Mouse (Mus musculus) mouse trophoblast stem cell (cell line): ENCODE measurements around the gene Pcdh9.

Experiments
- in situ Hi-C, 2 experiments: fragments of 300-500 bp; cut with MseI, MboI; formaldehyde crosslinking; loops; 2 replicates in 1 of 2; 3 replicates in 1 of 2; pipeline ENCODE4 v1.15.1; 2025

Pcdh9 gene

GRCm38 (mm10) chr14:93890519-93891370, at the start of gene Pcdh9:
Gene Pcdh9 (minus strand): TSS chr14:93890679.
- in situ Hi-C loops: loop anchor here in 1 of 2 experiments (25.0 kb wide), 1 partner anchor 578 kb away; no protein-coding TSS in a partner anchor

- in situ Hi-C loops: no loop called here
These were observed 16.4 kb upstream of the Pcdh9 start for GRCm38 (mm10) chr14:93906928-93907327.

GRCm38 (mm10) chr14:93898533-93898932, 8.1 kb upstream of the Pcdh9 start:
- in situ Hi-C loops: loop anchor here in 1 of 2 experiments (25.0 kb wide), 1 partner anchor 586 kb away; no protein-coding TSS in a partner anchor

- in situ Hi-C loops: loop anchor here in 1 of 2 experiments (25.0 kb wide), 1 partner anchor 583 kb away; no protein-coding TSS in a partner anchor
These were observed 4.7 kb upstream of the Pcdh9 start for GRCm38 (mm10) chr14:93895131-93895530.

GRCm38 (mm10) chr14:93891371-93891746, 880 bp upstream of the Pcdh9 start:
- in situ Hi-C loops: loop anchor here in 1 of 2 experiments (25.0 kb wide), 1 partner anchor 579 kb away; no protein-coding TSS in a partner anchor

GRCm38 (mm10) chr14:93889839-93890518, 500 bp downstream of the Pcdh9 start:
- in situ Hi-C loops: loop anchor here in 1 of 2 experiments (25.0 kb wide), 1 partner anchor 578 kb away; no protein-coding TSS in a partner anchor

- in situ Hi-C loops: loop anchor here in 1 of 2 experiments (25.0 kb wide), 1 partner anchor 577 kb away; no protein-coding TSS in a partner anchor
These were observed 1.2 kb downstream of the Pcdh9 start for GRCm38 (mm10) chr14:93889231-93889630.

GRCm38 (mm10) chr14:93888346-93888745, 2.1 kb downstream of the Pcdh9 start:
- in situ Hi-C loops: loop anchor here in 1 of 2 experiments (25.0 kb wide), 1 partner anchor 576 kb away; no protein-coding TSS in a partner anchor

GRCm38 (mm10) chr14:93887066-93887465, 3.4 kb downstream of the Pcdh9 start:
- in situ Hi-C loops: loop anchor here in 1 of 2 experiments (25.0 kb wide), 1 partner anchor 575 kb away; no protein-coding TSS in a partner anchor

GRCm38 (mm10) chr14:93885551-93886084, 4.9 kb downstream of the Pcdh9 start:
- in situ Hi-C loops: loop anchor here in 1 of 2 experiments (25.0 kb wide), 1 partner anchor 573 kb away; no protein-coding TSS in a partner anchor

- in situ Hi-C loops: loop anchor here in 1 of 2 experiments (25.0 kb wide), 1 partner anchor 572 kb away; no protein-coding TSS in a partner anchor
These were observed 6.0 kb downstream of the Pcdh9 start for GRCm38 (mm10) chr14:93884467-93884866.

GRCm38 (mm10) chr14:93880071-93880470, 10.4 kb downstream of the Pcdh9 start:
- in situ Hi-C loops: loop anchor here in 1 of 2 experiments (25.0 kb wide), 1 partner anchor 568 kb away; no protein-coding TSS in a partner anchor

GRCm38 (mm10) chr14:93875968-93876367, 14.5 kb downstream of the Pcdh9 start:
- in situ Hi-C loops: loop anchor here in 1 of 2 experiments (25.0 kb wide), 1 partner anchor 564 kb away; no protein-coding TSS in a partner anchor

- in situ Hi-C loops: no loop called here
These were observed 22.3 kb downstream of the Pcdh9 start for GRCm38 (mm10) chr14:93868211-93868610.

- in situ Hi-C loops: no loop called here
These were observed 32.4 kb downstream of the Pcdh9 start for GRCm38 (mm10) chr14:93858069-93858468.

- in situ Hi-C loops: no loop called here
These were observed 44.3 kb downstream of the Pcdh9 start for GRCm38 (mm10) chr14:93846091-93846677.

- in situ Hi-C loops: no loop called here
These were observed 47.7 kb downstream of the Pcdh9 start for GRCm38 (mm10) chr14:93842686-93843288.

GRCm38 (mm10) chr14:93832511-93832910, 58.0 kb downstream of the Pcdh9 start:
- in situ Hi-C loops: no loop called here

- in situ Hi-C loops: no loop called here
These were observed 63.3 kb downstream of the Pcdh9 start for GRCm38 (mm10) chr14:93827159-93827558.

- in situ Hi-C loops: no loop called here
These were observed 64.4 kb downstream of the Pcdh9 start for GRCm38 (mm10) chr14:93826042-93826462.
